Mouse (Mus musculus): ENCODE data around the gene 4931428F04Rik.

Gene 4931428F04Rik

GRCm38 (mm10) chr8:105288231-105288630 lies 1.4 kb downstream of the 4931428F04Rik start:
- no peak for DNase-seq (ENCODE audit: low read depth)

- DNase-seq (ENCODE audit: low read depth): no peak
These were observed 2.8 kb downstream of the 4931428F04Rik start for GRCm38 (mm10) chr8:105286907-105287306.

- no peak for DNase-seq (ENCODE audit: low read depth)
These were observed 4.2 kb downstream of the 4931428F04Rik start for GRCm38 (mm10) chr8:105285514-105285913.

GRCm38 (mm10) chr8:105283074-105283473 lies 6.6 kb downstream of the 4931428F04Rik start:
- no peak for DNase-seq (ENCODE audit: low read depth)

GRCm38 (mm10) chr8:105282239-105282638 lies 7.4 kb downstream of the 4931428F04Rik start:
- no peak for DNase-seq (ENCODE audit: low read depth)

- no peak for DNase-seq (ENCODE audit: low read depth)
These were observed 7.8 kb downstream of the 4931428F04Rik start for GRCm38 (mm10) chr8:105281821-105282220.

- no peak for DNase-seq (ENCODE audit: low read depth)
These were observed 9.1 kb downstream of the 4931428F04Rik start for GRCm38 (mm10) chr8:105280567-105280966.

GRCm38 (mm10) chr8:105278911-105279334 lies 10.7 kb downstream of the 4931428F04Rik start:
- DNase-seq (ENCODE audit: low read depth): no peak

- no peak for DNase-seq (ENCODE audit: low read depth)
These were observed 13.2 kb downstream of the 4931428F04Rik start for GRCm38 (mm10) chr8:105276292-105277120.

GRCm38 (mm10) chr8:105275840-105276239 lies 13.8 kb downstream of the 4931428F04Rik start, which contains the start of gene Nol3:
TSS of gene Nol3 (plus strand) at chr8:105276140.
- no peak for DNase-seq (ENCODE audit: low read depth)

GRCm38 (mm10) chr8:105275387-105275786 lies 14.3 kb downstream of the 4931428F04Rik start:
- no peak for DNase-seq (ENCODE audit: low read depth)

GRCm38 (mm10) chr8:105270916-105271186 lies 18.8 kb downstream of the 4931428F04Rik start:
- no peak for DNase-seq (ENCODE audit: low read depth)

- no peak for DNase-seq (ENCODE audit: low read depth)
These were observed 19.4 kb downstream of the 4931428F04Rik start for GRCm38 (mm10) chr8:105270101-105270915.

- DNase-seq (ENCODE audit: low read depth): no peak
These were observed 20.2 kb downstream of the 4931428F04Rik start, which contains the start of gene Hsf4 for GRCm38 (mm10) chr8:105269461-105269947. TSS of gene Hsf4 (plus strand) at chr8:105269801.

- no peak for DNase-seq (ENCODE audit: low read depth)
These were observed 20.6 kb downstream of the 4931428F04Rik start for GRCm38 (mm10) chr8:105269075-105269458.

GRCm38 (mm10) chr8:105268342-105269074 lies 21.2 kb downstream of the 4931428F04Rik start:
- DNase-seq (ENCODE audit: low read depth): no peak

- no peak for DNase-seq (ENCODE audit: low read depth)
These were observed 22.9 kb downstream of the 4931428F04Rik start for GRCm38 (mm10) chr8:105266775-105267174.

GRCm38 (mm10) chr8:105265128-105265527 lies 24.5 kb downstream of the 4931428F04Rik start:
- no peak for DNase-seq (ENCODE audit: low read depth)

GRCm38 (mm10) chr8:105264024-105264982 lies 25.4 kb downstream of the 4931428F04Rik start, which contains the start of the genes Tradd and Fbxl8:
TSS of gene Tradd (minus strand) at chr8:105264609.
TSS of gene Fbxl8 (plus strand) at chr8:105264648.
- no peak for DNase-seq (ENCODE audit: low read depth)

GRCm38 (mm10) chr8:105263244-105263912 lies 26.3 kb downstream of the 4931428F04Rik start:
- no peak for DNase-seq (ENCODE audit: low read depth)
